Mouse (Mus musculus) B cell, adult 2 months (primary cell): ENCODE data around the gene C1ql4.

Experiments
- DNase-seq, 2 experiments: peaks; one replicate each; pipeline ENCODE4 v3.0.0; 2022

The C1ql4 gene

DNA sequence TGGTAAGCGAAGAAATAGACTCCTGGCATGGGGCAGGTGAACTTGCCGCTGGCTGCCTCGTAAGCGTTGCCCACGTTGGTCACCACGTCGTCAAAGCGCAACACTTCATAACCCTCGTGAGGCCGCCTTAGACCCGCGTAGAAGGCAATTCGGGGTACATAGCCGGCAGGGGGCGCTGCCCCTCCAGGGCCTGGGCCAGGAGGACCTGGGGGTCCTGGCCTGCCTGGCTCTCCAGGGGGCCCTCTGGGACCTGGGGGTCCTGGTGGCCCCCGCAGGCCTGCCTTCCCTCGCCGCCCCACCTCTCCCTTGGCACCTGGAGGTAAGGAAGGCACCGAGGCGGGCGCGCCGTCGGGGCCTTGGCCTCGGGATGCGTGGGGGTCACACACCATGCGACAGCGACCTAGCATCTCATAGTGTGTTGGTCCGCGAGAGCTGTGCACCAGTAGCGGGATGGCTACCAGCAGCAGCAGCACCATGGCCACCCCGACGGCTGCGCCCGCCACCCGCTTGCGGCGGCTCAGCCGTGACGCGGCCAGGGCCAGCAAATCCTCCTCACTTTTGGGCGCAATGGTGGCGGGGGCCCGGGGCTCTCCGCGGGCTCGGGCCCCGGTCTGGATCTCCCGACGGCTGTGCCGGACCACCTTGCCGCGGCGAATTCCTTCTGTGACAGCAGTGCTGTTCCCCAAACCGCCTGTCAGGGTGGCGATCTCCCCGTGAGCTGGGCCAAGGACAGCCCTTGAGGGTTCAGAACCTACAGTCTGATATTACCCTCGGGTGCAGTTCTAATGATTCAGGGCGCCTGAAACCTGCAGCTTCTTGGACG is at the start of gene C1ql4:
Gene C1ql4, minus strand, starts transcription at position 565 of the 823 bp plus-strand sequence.
- DNase-seq: peak; percentile 70 to 73

DNA sequence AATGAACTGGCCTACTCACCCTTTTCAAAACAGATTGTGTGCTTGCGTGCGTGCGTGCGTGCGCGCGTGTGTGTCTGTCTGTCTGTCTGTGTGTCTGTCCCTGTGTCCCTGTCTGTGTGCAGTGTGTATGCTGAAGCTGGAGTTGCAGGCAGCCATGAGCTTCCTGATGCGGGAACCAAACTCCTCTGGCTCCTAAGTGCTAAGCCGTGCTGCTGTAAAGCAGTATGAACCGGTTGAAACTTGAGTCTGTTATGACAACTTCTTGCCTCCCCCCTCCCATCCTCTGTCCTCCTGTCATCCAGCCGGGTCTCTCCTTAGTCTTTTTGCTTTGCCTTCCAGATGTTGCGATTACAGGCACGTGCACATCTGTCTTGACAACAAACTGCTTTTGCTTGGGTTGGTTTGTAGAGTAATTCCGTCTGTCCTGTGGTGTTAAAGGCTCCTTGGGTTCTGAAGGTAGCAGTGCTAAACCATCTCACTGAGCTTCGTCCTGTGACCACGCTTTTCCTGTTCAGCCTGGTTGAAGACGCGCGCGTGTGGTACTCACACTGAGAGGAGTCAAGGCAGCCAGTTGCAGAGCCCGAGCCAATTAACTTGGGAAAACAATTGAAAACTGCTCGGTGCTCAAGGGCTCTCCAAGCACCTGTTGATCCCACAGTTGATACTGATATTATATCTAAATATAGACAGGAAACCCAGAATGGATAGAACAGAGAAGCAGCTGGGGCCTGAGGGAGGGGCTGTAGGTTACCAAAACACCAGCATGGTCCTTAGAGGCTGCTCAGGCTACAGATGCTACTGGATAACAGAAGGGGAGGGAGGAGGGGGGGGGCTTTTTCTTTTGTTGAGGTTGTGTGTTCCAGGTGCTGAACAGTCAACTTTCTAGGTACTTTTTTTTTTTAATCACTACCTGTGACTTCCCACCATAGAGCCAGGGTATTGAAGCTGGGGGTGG is 42.6 kb upstream of the C1ql4 start:
- DNase-seq: no peak

DNA sequence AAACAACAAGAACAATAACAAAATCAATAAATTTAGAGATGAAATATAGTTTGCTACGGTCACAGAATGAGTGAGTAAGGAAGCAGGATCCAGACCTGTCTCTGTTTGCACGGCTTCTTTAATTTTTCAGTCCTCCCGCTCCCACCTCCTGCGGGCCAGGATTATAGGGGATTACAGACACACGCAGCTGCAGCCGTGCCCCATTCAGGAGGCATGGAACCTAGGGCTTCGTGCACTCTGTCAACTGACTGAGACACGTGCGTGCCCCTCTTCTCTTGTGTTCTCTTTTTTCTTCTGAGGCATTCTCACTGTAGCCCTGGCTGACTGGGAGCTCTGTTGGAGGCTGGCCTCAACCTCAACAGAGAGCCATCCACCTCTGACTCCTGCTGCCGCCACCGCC is 41.8 kb upstream of the C1ql4 start:
- DNase-seq: no peak

GRCm38 (mm10) chr15:99127851-99128522 is 40.4 kb upstream of the C1ql4 start:
- DNase-seq: no peak

- no peak for DNase-seq
These were observed 39.3 kb upstream of the C1ql4 start for GRCm38 (mm10) chr15:99126816-99127365.

DNA sequence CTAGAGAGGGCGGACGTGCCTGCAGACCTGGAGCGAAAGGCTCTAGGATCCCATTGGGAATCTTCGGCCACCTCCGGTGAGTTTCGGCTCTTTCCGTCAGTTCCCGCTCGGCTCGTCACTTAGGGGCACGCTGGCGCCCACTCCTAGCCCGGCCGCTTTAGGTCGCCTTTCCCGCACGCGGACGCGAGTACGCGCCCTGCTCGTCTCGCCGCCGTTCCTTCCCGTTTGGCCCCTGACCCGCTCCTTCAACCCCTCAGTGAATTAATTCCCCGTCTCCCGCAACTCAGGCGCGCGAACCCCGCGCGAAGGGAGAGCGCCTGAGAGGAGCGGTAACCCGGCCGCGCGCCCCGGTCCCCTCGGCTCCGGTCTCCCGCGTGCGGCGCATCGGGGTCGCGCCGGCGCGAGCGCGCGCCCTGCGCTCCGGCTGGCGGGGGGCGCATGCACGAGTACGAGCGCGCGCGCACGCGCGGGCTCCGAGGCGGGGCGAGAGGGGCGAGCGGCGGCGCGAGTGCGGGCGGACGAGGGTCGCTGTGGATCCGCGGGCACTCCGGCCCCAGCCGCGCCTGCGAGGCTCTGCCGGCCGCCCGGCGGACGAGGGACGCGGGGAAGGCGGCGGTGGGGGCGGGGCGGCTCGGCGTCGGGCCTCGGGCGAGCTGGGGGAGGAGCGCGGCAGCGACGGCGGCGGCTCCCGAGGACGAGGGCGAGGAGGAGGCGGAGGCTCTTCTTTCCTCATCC is 38.6 kb upstream of the C1ql4 start:
- peak; percentile 12 to 16 for DNase-seq

GRCm38 (mm10) chr15:99125711-99126080 is 38.1 kb upstream of the C1ql4 start, which contains the start of gene Spats2:
Gene Spats2 (plus strand): TSS chr15:99125916.
- DNase-seq: peak in 1 of 2 experiments; percentile 10

- no peak for DNase-seq
These were observed 35.0 kb upstream of the C1ql4 start for GRCm38 (mm10) chr15:99122642-99123041.

DNA sequence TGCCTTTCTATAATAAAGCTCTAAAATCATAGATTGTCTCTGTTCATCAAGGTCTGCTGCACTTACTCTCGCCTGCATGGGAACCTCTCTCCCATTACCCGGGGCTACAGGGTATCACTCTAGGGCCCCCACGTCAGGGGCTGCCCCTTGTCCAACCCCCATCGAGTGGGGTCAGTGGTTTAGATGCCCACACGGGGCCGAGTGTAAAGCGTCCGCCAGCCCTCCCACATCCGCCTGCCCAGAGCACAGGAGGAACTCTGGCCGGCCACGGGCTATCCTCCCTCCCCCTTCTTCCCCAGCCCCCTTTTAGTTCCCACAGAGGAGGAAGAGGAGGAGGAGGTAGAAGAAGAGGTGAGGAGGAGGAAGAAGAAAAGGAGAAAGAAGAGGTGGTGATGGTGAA is 33.2 kb upstream of the C1ql4 start:
- no peak for DNase-seq

DNA sequence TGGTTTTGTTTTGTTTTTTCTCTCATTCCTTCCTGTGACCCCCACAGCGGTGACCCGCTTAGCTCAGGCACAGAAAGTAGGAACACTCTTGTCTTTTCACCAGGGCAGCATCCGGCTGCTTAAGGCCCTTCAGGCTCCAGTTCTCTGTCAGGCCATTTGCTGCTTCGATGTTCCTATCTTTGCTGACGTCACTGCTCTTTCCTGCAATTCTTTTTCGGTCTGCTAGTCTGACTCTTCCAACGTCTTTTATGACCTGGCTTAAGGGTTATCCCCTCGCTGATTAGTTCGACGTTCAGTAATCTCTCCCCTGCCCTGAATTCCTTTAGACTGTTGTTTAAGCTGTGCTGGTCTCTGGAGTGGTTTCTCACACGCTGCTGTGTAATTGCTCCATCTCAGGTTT is 28.9 kb upstream of the C1ql4 start:
- DNase-seq: no peak

GRCm38 (mm10) chr15:99115065-99115423 is 27.4 kb upstream of the C1ql4 start:
- no peak for DNase-seq

- no peak for DNase-seq
These were observed 26.9 kb upstream of the C1ql4 start for GRCm38 (mm10) chr15:99114312-99115064.

DNA sequence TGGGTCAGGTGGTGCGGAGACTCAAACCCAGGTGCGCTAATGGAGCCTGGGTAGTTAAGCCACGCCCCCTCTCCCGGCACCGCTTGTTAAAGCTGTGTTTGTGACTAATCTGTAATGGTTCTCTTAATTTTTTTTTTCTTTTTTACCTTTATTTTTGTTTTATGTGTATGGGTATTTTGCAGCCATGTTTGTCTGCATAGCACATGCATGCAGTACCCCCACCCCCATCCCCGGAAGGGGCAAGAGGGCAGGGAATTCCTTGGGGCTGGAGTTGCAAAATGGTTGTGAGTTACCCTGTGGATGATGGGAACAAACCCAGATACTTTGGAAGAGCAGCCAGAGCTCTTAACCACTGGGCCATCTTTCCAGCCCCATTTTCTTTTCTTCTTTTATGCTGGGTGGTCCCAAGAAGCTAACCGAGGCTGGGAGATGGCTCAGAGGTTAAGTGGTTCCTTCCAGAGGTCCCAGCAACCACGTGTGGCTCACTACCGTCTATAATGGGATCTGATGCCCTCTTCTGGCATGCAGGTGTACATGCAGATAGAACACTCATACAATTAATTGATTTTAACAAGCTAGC is 25.9 kb upstream of the C1ql4 start:
- DNase-seq: no peak

DNA sequence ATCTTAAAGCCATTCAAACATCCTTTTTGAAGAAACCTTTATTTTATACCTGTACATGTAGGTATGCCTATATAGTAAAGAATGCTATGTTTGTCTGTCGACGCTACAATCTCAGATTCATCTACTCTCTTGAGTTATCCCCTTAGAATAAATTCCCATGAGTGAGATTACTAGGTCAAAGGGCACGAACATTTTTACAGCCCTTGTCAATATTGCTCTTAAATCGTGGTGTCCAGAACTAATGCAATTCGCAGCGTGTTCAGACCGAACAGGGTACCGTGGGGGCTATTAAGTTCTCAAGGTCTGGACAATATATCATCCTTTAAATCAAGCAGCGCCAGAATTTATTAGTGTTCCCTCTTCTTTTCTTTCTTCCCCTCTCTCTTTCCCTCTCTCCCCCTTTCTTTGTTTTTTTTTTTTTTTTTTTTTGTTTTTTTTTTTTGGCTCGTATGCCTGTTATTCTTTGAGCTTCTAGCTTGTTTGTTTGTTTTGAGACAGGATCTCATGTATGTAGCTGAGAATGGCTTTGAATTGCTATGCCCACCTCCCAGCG is 25.3 kb upstream of the C1ql4 start:
- DNase-seq: no peak

- no peak for DNase-seq
These were observed 24.2 kb upstream of the C1ql4 start for GRCm38 (mm10) chr15:99111809-99112208.

GRCm38 (mm10) chr15:99111139-99111538 is 23.5 kb upstream of the C1ql4 start:
- DNase-seq: no peak

GRCm38 (mm10) chr15:99107866-99108265 is 20.2 kb upstream of the C1ql4 start:
- DNase-seq: no peak

DNA sequence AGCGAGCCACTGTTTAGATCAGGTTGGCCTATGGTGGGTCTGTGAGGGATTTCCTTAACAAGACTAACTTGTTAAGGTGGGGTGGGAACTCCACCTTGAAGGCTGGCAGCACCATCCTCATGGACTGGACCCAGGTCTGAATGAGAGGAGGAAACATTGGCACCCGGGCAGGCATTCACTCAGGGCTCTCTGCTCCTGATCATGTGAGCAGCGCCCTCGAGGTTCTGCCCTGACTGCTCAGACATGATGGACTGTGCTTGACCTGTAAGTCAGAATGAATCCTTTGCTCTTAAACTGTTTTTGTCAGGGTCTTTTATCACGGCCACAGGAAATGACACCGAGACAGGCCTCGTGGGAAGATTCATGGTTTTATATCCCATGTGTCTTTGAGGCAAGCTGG is 17.6 kb upstream of the C1ql4 start:
- no peak for DNase-seq

DNA sequence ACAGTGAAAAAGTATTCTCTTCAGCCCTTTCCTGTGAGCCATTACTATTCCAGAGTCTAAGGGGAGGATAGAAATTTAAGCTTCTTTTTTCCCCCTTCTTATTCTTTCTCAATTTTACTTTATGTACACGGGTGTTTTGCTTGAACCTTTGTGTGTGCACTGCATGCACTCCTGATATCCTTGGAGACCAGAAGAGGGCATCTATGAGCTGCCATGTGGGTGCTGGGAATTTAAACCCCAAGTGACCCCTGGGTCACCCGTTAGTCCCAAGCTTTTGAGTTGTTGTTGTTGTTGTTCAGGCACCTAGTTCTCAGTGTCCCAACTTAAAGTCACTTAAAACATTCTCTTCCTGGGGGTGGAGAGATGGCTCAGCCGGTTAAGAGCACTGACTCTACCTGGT is 12.4 kb upstream of the C1ql4 start:
- no peak for DNase-seq

- peak; percentile 44 to 48 for DNase-seq
These were observed 11.5 kb upstream of the C1ql4 start for GRCm38 (mm10) chr15:99099139-99099556.

DNA sequence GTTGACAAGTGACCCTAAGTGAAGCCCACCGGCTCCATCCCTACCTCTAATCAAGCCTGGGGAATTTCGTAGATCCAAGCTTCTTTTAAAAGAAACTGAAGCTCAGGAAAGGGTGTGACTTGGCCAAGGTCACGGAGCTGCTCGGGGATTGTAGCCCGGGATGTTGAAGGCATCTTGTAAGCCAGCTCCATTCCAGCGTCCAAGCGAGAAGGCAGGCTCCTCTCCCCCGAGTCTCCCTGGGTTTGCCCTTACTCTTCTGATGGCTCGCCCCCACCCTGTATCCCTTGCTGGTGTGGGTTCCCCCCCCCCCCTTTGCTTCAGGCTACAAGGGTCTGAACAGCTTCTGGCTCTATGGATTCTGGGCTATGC is 10.9 kb upstream of the C1ql4 start:
- no peak for DNase-seq
